Mouse (Mus musculus): ENCODE results near the gene Sorcs2.
A peak's percentile ranks its signal among the peaks of the same experiment; 100 is the strongest.

- TF ChIP-seq CTCF (IDR thresholded peaks at IDR 0.05; ENCODE audit: low read depth, low read length) (peak; percentile 95), POLR2A (IDR thresholded peaks at IDR 0.05; ENCODE audit: extremely low read depth, insufficient read depth, low read length) (no peak)
Measured at GRCm38 (mm10) chr5:35971841-35972578, 425.9 kb downstream of the Sorcs2 start.

Data from liver, adult 2 months (tissue).